Mouse (Mus musculus) inflammation-experienced regulatory T-cells, adult 16 weeks (primary cell): ENCODE data around the gene Chrna7. TPM values are rescaled to one million over a fixed set of nuclear protein-coding genes. Genes with fewer than 3 reads are reported as not detected.

Experiments used
- polyA plus RNA-seq: library from polyadenylated mRNA; unstranded; fragments of 100-300 nt; shearing (Covaris generic); gene quantifications from one replicate; pipeline ENCODE4 v1.2.1, GENCODE M21; 2017

Gene Chrna7
- polyA plus RNA-seq, result not detected

GRCm38 (mm10) chr7:63212084-63212723, at the start of gene Chrna7:
Chrna7 (minus strand) TSS chr7:63212569.

Other genes with a start within 250 kb of the Chrna7 start
- not detected for gene Otud7a, start 232.2 kb upstream of the Chrna7 start, polyA plus RNA-seq